Mouse (Mus musculus) erythroid progenitor cell, adult 5-6 weeks (primary cell): ENCODE data around the gene Gstm5. TPM values are rescaled to one million over a fixed set of nuclear protein-coding genes. Genes with fewer than 3 reads are reported as not detected.
"Not testable (repeated sequence)": the region's sequence is repeated elsewhere in the genome, so short reads cannot be mapped to it uniquely, and the experiment has no call there.

Source experiments
- ATAC-seq: replicated peaks from 2 replicates; pipeline ENCODE4 v1.8.0; 2016; ENCODE audit warnings: moderate number of reproducible peaks, mild to moderate bottlenecking, moderate TSS enrichment, inconsistent platforms; ENCODE audit not compliant: poor library complexity, low FRiP score, severe bottlenecking
- total RNA-seq, 2 experiments: library from RNA; stranded (forward) in 1 of 2; stranded (reverse) in 1 of 2; fragments of 150-400 nt in 1 of 2; fragments of 186-747, 209-891 nt in 1 of 2; gene quantifications; 2 replicates each; pipeline versions ENCODE4 v1.2.3 to v1.2.4; 2015 to 2017; ENCODE audit warnings: low replicate concordance in 2 of 2

Gene Gstm5
- 49.4 and 80.1 TPM in 2 replicates for total RNA-seq (2015; ENCODE audit: low replicate concordance)
- total RNA-seq (2017; ENCODE audit: low replicate concordance): 50.7 and 54.8 TPM in 2 replicates

DNA sequence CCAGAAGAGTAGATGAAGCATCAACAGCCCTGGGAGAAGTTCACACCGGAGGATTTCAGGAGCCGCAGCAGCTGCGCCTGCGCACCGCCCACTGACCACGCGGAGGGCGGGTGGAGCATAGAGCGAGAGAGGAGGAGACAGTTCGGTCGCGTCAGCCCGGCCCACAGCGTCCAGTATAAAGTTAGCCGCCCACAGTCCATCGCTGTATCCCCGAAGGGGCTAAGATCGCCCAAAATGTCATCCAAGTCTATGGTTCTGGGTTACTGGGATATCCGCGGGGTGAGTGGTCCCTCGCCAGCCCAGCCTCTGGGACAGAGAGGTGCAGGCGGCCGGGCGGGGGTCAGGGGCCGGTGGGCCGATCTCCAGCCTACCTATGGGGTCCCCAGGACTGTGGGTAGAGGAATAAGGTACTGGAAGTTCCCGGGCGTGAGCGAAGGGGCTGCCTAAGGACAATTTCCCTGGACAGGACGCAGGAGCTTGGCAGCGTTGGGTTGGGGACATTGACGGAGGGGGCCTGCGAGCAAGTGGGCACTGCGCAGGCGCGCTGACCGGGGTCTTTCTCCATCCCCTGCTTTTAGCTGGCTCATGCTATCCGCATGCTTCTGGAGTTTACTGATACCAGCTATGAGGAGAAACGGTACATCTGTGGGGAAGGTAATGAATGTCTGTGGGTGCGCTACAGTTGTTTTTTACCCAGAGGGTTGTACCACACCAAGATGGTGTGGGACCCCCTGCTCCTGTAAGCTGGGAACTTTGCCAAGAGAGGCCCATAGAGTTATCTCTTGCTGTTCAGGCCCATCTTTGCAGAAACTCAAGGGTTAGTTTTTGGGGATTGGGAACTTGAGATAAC is at the start of gene Gstm5:
Gstm5 (plus strand) TSS at position 102 of the 850 bp plus-strand sequence.
- ATAC-seq: peak; percentile 96

DNA sequence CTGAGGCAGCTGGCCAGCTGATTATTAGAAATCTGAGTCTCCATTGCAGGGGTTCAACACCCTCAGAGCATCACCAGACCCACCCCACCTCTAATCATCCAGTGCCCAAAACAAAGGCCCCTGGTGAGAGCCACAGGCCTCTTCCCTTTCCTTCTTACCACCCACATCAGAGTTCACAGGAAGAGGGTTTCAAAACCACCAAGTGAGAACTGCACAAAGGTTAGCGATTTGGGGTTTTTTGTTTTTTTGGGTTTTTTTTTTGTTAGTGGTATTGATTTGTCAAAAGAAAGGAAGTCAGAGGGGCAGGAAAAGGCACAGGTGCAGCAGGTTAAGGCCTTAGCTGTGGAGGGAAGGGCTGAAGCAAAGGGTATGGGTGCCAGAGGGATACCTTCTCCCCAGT is 49.4 kb upstream of the Gstm5 start:
- ATAC-seq: no peak

DNA sequence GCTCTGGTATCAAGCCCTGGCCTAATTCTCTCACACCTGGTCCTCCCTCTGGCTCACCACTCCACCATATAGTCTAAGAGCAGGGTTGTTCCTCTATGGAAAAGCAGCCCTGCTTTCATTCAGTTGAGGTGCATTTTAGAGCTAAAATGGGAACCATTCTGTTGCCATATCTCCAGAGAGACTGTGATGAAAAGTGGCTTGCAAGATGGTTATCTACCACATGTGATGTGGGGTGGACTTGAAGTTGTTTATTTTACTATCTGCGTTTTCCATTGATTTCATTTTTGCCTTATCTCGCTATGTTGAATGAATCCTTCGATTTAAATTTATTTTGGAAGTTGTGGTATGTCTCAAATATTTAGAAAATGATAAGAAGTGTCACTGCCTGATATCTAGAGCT is 48.8 kb upstream of the Gstm5 start:
- ATAC-seq: no peak

DNA sequence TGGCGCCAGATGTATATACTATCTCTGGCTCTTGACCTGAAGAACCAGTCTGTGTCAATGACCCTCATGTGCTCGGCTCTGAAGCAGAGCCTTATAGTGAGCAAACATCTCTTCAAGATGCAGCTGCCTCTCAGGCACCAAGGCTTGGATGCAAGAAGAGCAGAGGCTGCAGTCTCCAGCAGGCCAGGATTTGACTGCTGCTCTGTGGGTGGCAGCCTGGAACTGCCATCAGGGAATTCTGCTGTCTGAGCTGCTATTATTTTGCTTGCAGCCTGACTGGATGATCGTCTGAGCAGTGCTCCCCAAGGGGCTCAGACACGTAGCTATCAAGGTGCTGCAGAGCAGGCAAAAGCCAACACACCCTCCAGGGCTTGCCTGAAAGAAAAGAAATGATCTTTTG is 47.5 kb upstream of the Gstm5 start:
- no peak for ATAC-seq

DNA sequence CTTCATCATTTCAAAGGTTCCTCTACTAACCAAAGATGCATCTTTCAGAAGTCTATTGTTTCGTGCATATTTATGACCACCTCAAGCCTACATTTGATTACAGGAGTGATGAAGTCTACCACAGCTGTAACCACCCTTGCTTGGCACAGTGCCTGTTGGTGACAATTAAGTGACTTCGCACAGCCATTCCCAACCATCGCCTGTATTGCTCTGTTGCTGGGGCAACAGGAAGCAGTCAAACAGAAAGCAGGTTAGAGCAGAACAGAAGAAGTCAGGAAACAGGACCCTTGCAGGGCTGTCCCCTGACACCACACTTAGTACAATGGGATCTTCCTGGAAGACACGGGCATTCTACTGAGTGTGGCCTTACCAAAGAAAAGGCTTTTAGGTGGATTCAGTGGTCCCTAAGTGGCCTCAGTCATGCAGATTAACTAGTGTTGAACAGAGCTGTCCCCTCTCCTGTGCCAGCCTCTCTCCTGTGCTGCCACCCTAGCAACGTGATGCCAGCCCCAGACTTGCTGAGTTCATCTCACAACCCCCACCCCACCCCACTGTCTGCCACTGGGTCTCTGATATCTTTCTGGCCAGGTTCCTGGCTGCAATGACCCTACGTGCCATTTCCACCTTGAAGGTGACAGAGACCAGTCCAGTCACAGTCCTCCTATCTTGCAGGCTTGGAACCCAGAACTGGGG is 46.5 kb upstream of the Gstm5 start:
- ATAC-seq: no peak

DNA sequence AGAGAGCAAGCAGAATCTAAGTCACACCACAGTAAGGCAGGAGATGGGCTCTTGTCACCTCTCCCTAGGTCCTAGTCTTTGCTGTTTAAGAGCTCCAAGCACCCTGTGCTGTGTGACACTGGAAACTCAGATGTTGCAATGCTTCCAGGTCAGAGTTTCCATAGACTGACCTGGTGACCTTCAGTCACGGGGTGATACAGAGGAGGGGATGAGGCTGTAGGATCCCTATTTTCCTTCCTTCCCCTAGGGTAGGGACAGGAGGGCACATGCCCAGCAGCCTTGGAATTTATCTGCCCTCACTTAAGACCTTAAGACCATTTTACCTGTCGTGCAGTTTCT is 46.0 kb upstream of the Gstm5 start:
- no peak for ATAC-seq

DNA sequence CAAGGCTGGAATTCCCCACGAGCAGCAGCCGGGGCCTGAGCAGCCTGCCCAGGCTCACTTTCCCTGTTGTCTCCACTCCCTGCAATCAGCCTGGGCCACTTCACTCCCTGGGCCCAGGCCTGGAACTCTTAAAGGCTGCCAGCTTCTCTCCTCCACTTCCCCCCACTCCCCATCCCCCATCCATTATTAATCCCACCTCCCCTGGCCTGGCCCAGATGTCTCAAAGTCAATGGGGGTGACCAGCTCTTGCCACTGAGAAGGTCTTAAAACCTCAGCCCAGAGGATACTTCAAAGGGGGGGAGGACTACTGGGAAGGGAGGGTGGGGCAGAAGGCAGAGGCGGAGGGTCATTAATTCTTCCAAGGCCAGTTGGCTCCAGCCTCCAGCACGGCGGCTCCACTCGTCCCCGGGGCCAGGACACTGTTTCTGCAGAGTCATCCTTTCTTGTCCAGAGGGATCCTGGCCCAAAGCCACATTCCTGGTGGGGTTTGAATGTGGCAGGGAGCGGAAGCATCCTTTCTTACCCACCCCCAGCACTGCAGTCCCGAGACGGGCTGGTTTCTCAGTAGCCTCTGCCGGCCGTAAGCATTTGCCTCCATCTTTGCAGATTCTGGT is 45.1 kb upstream of the Gstm5 start:
- ATAC-seq: no peak

DNA sequence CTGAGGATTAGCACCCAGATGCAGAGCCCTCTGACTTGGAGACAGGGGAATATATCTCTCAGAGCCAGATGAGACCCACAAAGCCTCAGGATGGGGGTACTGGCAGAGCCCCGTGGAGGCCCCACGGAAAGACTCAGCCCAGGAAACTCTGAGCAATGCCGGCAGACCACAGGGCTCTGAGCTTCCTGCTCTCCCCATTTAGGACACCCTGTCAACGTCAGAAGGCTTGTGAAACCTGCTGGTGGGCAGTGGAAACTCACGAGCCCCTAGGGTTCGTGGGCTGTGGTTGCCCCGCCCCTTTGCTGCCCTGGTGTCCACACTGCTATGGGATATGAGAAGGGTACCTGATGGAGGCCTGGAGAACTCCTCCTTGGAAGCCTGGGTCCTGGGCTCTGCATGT is 42.8 kb upstream of the Gstm5 start:
- ATAC-seq: no peak

DNA sequence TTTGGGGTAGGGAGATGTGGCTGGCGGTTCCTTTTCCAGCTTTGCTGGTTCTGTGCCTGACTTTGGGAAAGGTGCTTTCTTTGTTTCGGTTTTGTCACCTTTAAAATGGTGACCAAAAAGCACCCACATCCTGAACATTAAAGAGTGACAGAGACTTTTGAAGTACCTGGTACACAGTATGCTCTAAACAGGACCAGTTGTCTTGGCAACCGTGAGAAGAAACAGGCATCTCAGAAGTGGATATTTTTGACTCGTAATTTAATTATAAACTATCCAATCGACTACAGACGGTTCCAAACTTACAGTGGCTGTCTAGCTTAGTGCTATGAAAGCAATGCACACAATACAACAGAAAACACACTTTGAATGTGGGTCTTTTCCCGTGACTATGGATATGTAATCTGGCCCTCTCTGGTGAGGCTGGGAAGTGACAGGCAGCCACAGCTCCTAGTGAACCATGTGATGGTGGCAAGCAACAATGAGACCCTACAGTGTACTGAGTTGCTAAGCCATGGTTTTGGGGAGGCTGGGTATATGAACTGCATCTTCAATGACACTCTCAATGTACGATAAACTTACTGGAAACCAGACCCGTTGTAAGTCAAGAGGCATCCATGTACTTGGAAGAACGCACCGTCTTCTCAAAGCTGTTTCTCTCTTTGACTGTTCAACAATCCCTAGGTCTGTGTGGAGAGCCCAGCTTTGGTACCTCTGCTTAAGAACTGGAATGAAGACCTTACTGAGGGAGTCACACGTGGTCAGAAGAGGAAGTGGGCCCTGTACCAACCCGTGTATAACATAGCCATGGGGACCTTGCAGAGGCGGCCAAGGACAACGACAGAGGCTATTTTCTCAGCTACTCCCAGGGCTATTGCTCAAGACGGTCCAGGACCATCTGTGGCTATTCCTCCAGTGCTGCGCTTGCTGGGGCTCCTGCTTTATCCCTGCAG is 42.1 kb upstream of the Gstm5 start:
- ATAC-seq: no peak

DNA sequence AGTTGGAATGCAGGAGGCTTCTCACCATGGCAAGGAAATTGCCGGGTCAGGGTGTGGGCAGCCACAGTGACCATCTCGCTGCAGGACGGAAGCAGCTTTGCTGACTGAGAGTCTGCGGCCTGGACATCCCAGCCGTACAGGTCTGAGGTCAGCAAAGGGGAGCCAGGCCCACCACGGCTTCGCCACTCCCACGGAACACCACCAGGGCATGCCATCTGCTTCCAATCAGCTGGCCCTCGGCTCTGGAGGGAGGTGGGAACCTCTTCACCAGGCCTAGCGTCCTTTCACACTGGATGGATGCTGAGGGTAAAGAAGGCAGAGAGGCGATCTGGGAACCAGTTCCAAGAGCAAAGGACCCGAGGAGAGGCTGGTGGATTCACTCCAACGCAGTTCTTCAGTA is 40.3 kb upstream of the Gstm5 start:
- no peak for ATAC-seq

DNA sequence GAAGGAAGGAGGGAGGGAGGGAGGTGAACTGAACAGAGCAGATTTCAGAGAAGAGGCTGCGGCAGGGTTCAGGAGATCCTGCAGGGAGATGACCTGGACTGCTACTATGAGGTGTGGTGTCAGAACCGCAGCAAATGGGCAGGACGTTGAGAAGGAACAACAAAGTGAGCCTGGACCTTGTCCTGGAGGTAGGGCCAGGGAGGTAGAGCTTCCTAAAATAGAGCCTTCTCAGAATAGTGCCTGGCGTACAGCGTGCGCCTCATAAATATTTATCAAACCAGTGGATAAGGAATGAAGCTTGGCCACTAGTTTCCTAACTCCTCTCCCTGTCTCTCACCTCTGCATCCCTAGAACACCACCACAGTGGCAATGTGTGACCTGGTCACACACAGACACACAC is 38.0 kb upstream of the Gstm5 start:
- ATAC-seq: no peak

DNA sequence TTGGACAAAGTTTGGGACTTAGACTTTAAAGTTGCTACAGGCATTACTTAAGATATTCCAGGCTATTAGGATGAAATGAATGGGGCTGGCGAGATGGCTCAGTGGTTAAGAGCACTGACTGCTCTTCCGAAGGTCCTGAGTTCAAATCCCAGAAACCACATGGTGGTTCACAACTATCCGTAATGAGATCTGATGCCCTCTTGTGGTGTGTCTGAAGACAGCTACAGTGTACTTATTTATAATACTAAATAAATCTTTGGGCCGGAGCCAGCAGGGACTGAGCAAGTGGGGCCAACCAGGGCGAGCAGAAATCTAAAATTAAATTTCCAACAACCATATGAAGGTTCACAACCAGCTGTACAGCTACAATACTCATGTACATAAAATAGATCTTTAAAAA is 34.1 kb upstream of the Gstm5 start:
- not testable (repeated sequence) for ATAC-seq

DNA sequence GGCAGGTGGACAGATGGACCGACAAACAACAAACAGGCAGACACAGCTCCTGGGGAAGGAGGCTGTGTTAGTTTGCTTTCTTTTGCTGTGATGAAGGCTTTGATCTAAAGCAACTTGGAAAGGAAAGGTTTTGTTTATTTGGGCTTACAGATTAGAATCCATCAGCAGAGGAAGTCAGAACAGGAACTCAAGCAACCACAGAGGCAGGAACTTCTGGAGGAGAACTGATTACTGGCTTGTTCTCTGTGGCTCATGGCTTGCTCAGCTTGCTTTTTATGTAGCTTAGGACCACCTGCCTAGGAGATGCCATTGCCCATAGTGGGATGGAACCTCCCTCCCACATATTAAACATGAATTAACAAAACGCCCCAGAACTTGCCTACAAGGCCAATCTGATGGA is 33.1 kb upstream of the Gstm5 start:
- no peak for ATAC-seq

DNA sequence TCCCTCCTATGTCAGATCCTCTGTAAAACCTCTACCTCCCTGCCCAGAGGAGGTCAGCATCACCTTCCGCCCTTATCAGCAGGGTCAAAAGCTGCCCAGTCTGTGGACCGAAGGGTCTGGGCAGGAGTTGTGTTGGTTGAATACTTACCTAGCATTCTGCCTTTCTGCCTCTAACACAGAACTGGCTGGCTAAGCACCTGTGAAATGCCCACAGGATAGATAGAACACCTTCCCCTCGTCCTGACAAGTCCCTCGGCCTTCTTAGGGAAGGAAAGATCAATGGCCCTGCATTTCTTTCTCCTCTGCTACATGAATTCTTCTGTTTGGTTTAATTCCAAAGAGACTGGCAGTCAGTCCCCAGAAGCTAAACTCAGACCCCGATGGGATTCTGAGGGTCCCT is 32.1 kb upstream of the Gstm5 start:
- no peak for ATAC-seq

DNA sequence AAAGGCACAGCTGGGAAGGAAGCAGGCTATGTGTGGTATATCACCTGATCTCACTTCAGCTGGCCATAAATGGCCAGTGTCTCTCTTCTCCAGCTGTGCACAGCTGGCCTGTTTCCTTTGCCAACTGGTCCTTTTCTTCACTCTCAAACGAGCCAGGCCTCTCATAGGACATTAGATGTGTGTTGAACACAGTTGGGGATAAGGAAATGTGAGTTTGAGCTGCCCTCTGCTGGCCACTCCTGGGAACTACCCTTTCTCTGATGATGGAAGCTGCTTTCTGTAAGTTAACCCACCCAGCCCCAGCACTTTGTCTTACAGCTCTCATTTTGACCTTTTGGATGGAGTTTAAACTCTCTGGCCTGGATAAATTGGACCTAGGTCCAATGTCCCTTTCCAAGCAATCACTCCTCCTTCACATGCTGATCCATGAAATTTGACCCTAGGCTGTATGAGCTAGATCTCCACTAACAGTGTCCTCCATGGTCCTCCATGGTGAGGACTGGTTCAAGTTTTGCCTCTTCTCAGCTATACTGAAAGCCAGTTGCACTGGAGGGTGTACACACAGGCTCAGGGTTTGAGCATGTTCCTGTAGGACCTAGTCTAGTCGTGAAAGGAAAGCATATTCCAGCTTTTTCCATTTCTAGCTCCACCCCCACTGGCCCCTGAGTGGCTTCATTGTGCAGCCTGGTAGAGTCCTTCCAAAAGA is 31.6 kb upstream of the Gstm5 start:
- peak; percentile 70 for ATAC-seq

DNA sequence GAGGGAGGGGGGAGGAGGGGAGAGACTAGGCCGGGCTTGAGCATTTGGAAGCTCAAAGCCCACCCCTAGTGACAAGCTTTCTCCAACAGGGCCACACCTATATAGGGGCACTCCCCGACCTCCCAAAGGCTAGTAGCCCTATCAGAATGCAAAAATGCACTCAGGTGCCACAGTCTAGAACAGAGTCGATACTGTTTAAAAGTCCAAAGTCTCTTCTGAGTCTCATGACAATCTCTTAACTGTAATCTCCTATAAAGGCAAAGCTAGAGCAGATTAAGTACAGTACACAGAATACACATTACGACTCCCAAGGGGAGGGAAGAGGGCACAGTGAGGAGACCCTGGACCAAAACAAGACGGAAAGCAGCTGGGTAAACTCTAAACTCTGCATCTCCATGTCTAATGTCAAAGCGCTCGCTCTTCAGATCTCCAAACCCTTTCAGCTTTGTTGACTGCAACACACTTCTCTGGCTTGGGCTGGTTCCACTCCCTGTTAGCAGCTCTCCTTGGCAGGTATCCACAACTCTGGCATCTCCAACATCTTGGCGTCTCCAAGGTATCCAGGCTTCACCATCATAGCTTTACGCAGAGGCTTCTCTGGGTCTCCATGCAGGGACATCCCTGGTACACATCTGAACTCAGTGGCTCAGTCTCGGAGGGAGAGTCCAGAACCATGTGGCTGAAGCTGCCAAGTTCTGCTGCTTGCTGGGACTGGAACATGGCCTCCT is 30.1 kb upstream of the Gstm5 start:
- no peak for ATAC-seq

DNA sequence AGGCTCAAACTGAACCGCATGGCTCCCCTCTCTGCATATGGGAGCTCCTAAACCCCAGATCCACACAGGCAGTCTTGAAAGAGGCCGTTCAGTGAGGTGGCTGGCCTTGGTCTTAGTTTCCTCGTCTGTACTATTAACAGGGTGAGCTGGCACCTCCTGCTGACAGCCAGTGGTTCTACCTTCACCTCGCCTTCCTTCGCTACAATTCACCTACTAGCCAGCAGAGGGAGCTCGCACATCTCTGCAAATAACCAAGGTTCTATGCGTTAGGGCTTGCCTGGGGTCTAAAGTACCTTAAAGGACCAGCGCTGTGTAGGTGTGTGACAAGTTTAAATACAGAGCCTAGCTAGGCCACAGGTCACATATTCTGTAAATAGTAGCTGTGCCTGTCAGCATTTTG is 28.5 kb upstream of the Gstm5 start:
- peak; percentile 80 for ATAC-seq

DNA sequence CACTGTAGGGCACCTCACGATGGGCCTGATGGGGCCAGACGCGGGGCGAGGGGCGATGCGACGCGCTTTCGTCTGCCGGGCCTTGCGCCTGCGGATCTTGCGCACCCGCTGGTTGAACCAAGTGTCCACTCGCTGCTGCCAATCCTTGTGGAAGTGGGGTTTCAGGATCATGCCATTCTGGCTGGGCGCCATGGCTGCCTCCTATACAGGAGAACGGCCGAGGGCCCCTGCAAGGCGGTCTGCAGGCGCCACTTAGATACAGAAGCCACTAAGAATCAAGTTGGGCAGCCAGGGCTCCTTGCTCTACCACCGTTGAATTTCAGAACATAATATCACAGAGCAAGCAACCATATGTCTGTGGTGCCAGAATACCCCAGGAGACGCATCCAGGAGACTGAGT is 27.2 kb upstream of the Gstm5 start:
- no peak for ATAC-seq

DNA sequence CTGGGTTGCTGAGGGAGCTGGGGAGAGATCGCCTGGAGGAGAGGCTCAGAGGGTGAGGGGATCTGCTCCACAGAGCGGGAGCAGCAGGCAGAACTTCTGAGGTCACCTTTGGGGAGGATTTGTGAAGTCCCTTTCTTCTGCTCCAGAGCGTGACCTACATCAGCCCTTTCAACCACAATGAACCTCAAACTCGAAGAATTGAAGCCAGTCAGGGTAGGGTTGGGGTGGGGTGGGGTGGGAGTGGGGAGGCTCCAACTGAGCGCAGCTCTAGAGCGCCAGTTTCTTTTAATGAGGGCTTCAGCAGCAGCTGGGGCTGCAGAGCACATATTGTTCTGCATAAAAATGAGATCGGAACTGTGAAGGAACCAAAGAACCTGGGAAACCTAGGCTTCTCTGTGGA is 26.5 kb upstream of the Gstm5 start:
- no peak for ATAC-seq
